9 mouse cellular contexts compared by ENCODE assay signal in genomic region chr2:39325715-39326493, GRCm38 (mm10).
DNase-seq lines count a peak whose midpoint lies in the region; ATAC-seq and TF ChIP-seq lines count a peak whose summit lies in the region.
"Had no signal": no experiment of that assay in that cellular context is flagged by ENCODE, and none has a peak within 500 bp of the region (broad histone marks: within the 10 kb centered on the region; RNA-seq: fewer than 3 reads in every experiment).

No protein-coding gene starts in this region.

- no peaks in the 10 kb centered on the region for H3K9me3 ChIP-seq in intestine, embryonic 16.5 days (ENCODE audit: control insufficient read depth, low read length)
- H3K9me3 ChIP-seq in forebrain, embryonic 10.5 days: no peaks in the 10 kb centered on the region
- H3K9me3 ChIP-seq: midbrain, embryonic 12.5 days had no signal

- 18% methylated on average over 9 of the region's 9 CpGs for WGBS in intestine, embryonic 16.5 days
- WGBS in forebrain, embryonic 10.5 days: 83% methylated on average over 9 of the region's 9 CpGs

- POLR2A ChIA-PET in Patski (lab: Charles Lee): no interaction called here

- CTCF ChIA-PET in Patski (lab: Charles Lee): interaction anchor here (0.9 to 1.0 kb wide), 2 partner anchors 10 to 14 kb away, joined by 3 read pairs; no protein-coding TSS in a partner anchor

- TF ChIP-seq CTCF in Patski (IDR thresholded peaks at IDR 0.05): no peak

- ATAC-seq in Patski: peak; percentile 75
- peak; percentile 81 for ATAC-seq in intestine, embryonic 16.5 days

- H3K4me3 ChIP-seq in intestine, embryonic 16.5 days (ENCODE audit: low read length): peak overlapping the region; percentile 46
- H3K4me3 ChIP-seq in forebrain, embryonic 10.5 days: no peak overlapping the region
- H3K4me3 ChIP-seq: midbrain, embryonic 12.5 days had no signal

- DNase-seq in heart, adult 18-20 months: peak; percentile 1 to 18
- no peak for DNase-seq in heart, adult 9 months (ENCODE audit: low spot score in 2 of 2)
- DNase-seq in Patski (ENCODE audit: low read depth, low spot score): no peak
- peak; percentile 29 to 71 for DNase-seq in spleen, postnatal 4 days (ENCODE audit: low spot score in 2 of 2)
- no peak for DNase-seq in layer of hippocampus, postnatal 36 days
- DNase-seq in forebrain, embryonic 10.5 days (ENCODE audit: extremely low spot score, low spot score): no peak
- no peak for DNase-seq in layer of hippocampus, postnatal 10 days (ENCODE audit: low spot score in 2 of 2)

- H3K4me2 ChIP-seq in intestine, embryonic 16.5 days (ENCODE audit: low read depth, low read length): peak overlapping the region; percentile 60
- H3K4me2 ChIP-seq: midbrain, embryonic 12.5 days had no signal

- peaks cover 3% of the 10 kb centered on the region for H3K27me3 ChIP-seq in Patski
- no peaks in the 10 kb centered on the region for H3K27me3 ChIP-seq in intestine, embryonic 16.5 days (replicated peaks; ENCODE audit: control insufficient read depth, insufficient read depth, low read length)
- H3K27me3 ChIP-seq in forebrain, embryonic 10.5 days (ENCODE audit: poor library complexity, severe bottlenecking): no peaks in the 10 kb centered on the region
- H3K27me3 ChIP-seq: midbrain, embryonic 12.5 days had no signal

- no peaks in the 10 kb centered on the region for H3K36me3 ChIP-seq in intestine, embryonic 16.5 days (ENCODE audit: control insufficient read depth, insufficient read depth, low read length)
- no peaks in the 10 kb centered on the region for H3K36me3 ChIP-seq in forebrain, embryonic 10.5 days (replicated peaks)
- H3K36me3 ChIP-seq: midbrain, embryonic 12.5 days had no signal

- peak overlapping the region; percentile 33; the same call in 1 of the 2 replicates for H3K9ac ChIP-seq in intestine, embryonic 16.5 days (ENCODE audit: low read depth, low read length)
- H3K9ac ChIP-seq: midbrain, embryonic 12.5 days had no signal

- 0 out of 2 replicates have a peak, but pooled peaks cover 3% of the 10 kb centered on the region for H3K4me1 ChIP-seq in intestine, embryonic 16.5 days (ENCODE audit: control insufficient read depth, insufficient read depth, low read length)
- peaks cover 10% of the 10 kb centered on the region; the same call in 1 of the 2 replicates for H3K4me1 ChIP-seq in forebrain, embryonic 10.5 days
- H3K4me1 ChIP-seq: midbrain, embryonic 12.5 days had no signal

- no peak overlapping the region for H3K27ac ChIP-seq in intestine, embryonic 16.5 days (ENCODE audit: low read length)
- H3K27ac ChIP-seq in forebrain, embryonic 10.5 days: no peak overlapping the region
- H3K27ac ChIP-seq: midbrain, embryonic 12.5 days had no signal

- in situ Hi-C loops in Patski (cut with MboI; ENCODE audit: low pct_unique_long_range_greater_than_20kb): no loop called here

Comparison
In these comparisons a context has a peak if more than half of its experiments do, and no peak if none do; other contexts are left out.
1. DNase-seq: peak in heart, adult 18-20 months (2 of 2) and spleen, postnatal 4 days (2 of 2); none in heart, adult 9 months (0 of 2), Patski (single experiment), layer of hippocampus, postnatal 36 days (0 of 2), forebrain, embryonic 10.5 days (single experiment) and layer of hippocampus, postnatal 10 days (0 of 2).